Mouse (Mus musculus): Measurements from ENCODE around the gene Gm49387. TPM values are rescaled to one million over a fixed set of nuclear protein-coding genes. Genes with fewer than 3 reads are reported as not detected.

Gm49387 gene
- polyA plus RNA-seq, 1 experiment: not detected

- DNase-seq: no peak
- TF ChIP-seq POLR2A (IDR thresholded peaks at IDR 0.05; ENCODE audit: low read depth, low read length) (no peak), CTCF (conservative IDR thresholded peaks at IDR 0.05; ENCODE audit: insufficient read depth, insufficient read length, low read depth, low read length) (no peak)
- WGBS: 80% methylated on average over 7 of the region's 7 CpGs
- no peaks in the 10 kb centered on the region for H3K4me1 ChIP-seq (ENCODE audit: control insufficient read depth, insufficient read depth, low read length)
- no peak overlapping the region for H3K27ac ChIP-seq (ENCODE audit: insufficient read depth, low read depth, low read length)
- no peaks in the 10 kb centered on the region for H3K36me3 ChIP-seq (ENCODE audit: control insufficient read depth, insufficient read depth, low read length)
- no peak overlapping the region for H3K4me3 ChIP-seq (ENCODE audit: insufficient read depth, low read depth, low read length)
- H3K27me3 ChIP-seq (replicated peaks; ENCODE audit: control insufficient read depth, insufficient read depth, low read length): no peaks in the 10 kb centered on the region
These were observed 10.0 kb downstream of the Gm49387 start for GRCm38 (mm10) chr14:31630677-31631076.

- Histone ChIP-seq H3K4me1 (ENCODE audit: control insufficient read depth, insufficient read depth, low read length) (no peaks in the 10 kb centered on the region), H3K27ac (ENCODE audit: insufficient read depth, low read depth, low read length) (no peak overlapping the region), H3K4me3 (ENCODE audit: insufficient read depth, low read depth, low read length) (no peak overlapping the region), H3K27me3 (replicated peaks; ENCODE audit: control insufficient read depth, insufficient read depth, low read length) (no peaks in the 10 kb centered on the region), H3K36me3 (ENCODE audit: control insufficient read depth, insufficient read depth, low read length) (peaks cover 2% of the 10 kb centered on the region; the same call in 1 of the 2 replicates)
- no peak for TF ChIP-seq CTCF (conservative IDR thresholded peaks at IDR 0.05; ENCODE audit: insufficient read depth, insufficient read length, low read depth, low read length)
- TF ChIP-seq POLR2A (IDR thresholded peaks at IDR 0.05; ENCODE audit: low read depth, low read length): no peak
- DNase-seq: no peak
- WGBS: 90% methylated on average over 12 of the region's 12 CpGs
These were observed 17.9 kb downstream of the Gm49387 start for GRCm38 (mm10) chr14:31622748-31623147.

- peaks cover 2% of the 10 kb centered on the region; the same call in 1 of the 2 replicates for H3K36me3 ChIP-seq (ENCODE audit: control insufficient read depth, insufficient read depth, low read length)
- WGBS: 74% methylated on average over 9 of the region's 9 CpGs
- no peak for TF ChIP-seq CTCF (conservative IDR thresholded peaks at IDR 0.05; ENCODE audit: insufficient read depth, insufficient read length, low read depth, low read length)
- TF ChIP-seq POLR2A (IDR thresholded peaks at IDR 0.05; ENCODE audit: low read depth, low read length): no peak
- peak; percentile 24 for DNase-seq
- H3K4me1 ChIP-seq (ENCODE audit: control insufficient read depth, insufficient read depth, low read length): no peaks in the 10 kb centered on the region
- H3K27me3 ChIP-seq (replicated peaks; ENCODE audit: control insufficient read depth, insufficient read depth, low read length): no peaks in the 10 kb centered on the region
- no peak overlapping the region for H3K4me3 ChIP-seq (ENCODE audit: insufficient read depth, low read depth, low read length)
- H3K27ac ChIP-seq (ENCODE audit: insufficient read depth, low read depth, low read length): no peak overlapping the region
These were observed 20.0 kb downstream of the Gm49387 start for GRCm38 (mm10) chr14:31620591-31621223.

- H3K27ac ChIP-seq (ENCODE audit: insufficient read depth, low read depth, low read length): no peak overlapping the region
- DNase-seq: no peak
- TF ChIP-seq CTCF (conservative IDR thresholded peaks at IDR 0.05; ENCODE audit: insufficient read depth, insufficient read length, low read depth, low read length) (no peak), POLR2A (IDR thresholded peaks at IDR 0.05; ENCODE audit: low read depth, low read length) (no peak)
- no peaks in the 10 kb centered on the region for H3K27me3 ChIP-seq (replicated peaks; ENCODE audit: control insufficient read depth, insufficient read depth, low read length)
- H3K4me1 ChIP-seq (ENCODE audit: control insufficient read depth, insufficient read depth, low read length): no peaks in the 10 kb centered on the region
- H3K36me3 ChIP-seq (ENCODE audit: control insufficient read depth, insufficient read depth, low read length): no peaks in the 10 kb centered on the region; the same call in 1 of the 2 replicates
- no peak overlapping the region for H3K4me3 ChIP-seq (ENCODE audit: insufficient read depth, low read depth, low read length)
- 84% methylated on average over 3 of the region's 3 CpGs for WGBS
These were observed 22.7 kb downstream of the Gm49387 start for GRCm38 (mm10) chr14:31617997-31618396.

- no peak for TF ChIP-seq CTCF (conservative IDR thresholded peaks at IDR 0.05; ENCODE audit: insufficient read depth, insufficient read length, low read depth, low read length)
- TF ChIP-seq POLR2A (IDR thresholded peaks at IDR 0.05; ENCODE audit: low read depth, low read length): no peak
- Histone ChIP-seq H3K4me1 (ENCODE audit: control insufficient read depth, insufficient read depth, low read length) (no peaks in the 10 kb centered on the region), H3K27ac (ENCODE audit: insufficient read depth, low read depth, low read length) (no peak overlapping the region), H3K4me3 (ENCODE audit: insufficient read depth, low read depth, low read length) (no peak overlapping the region), H3K27me3 (replicated peaks; ENCODE audit: control insufficient read depth, insufficient read depth, low read length) (no peaks in the 10 kb centered on the region), H3K36me3 (ENCODE audit: control insufficient read depth, insufficient read depth, low read length) (peaks cover under 1% of the 10 kb centered on the region; the same call in 1 of the 2 replicates)
- 88% methylated on average over 9 of the region's 9 CpGs for WGBS
- DNase-seq: no peak
These were observed 23.5 kb downstream of the Gm49387 start for GRCm38 (mm10) chr14:31617204-31617603.

- Histone ChIP-seq H3K27me3 (replicated peaks; ENCODE audit: control insufficient read depth, insufficient read depth, low read length) (no peaks in the 10 kb centered on the region), H3K36me3 (ENCODE audit: control insufficient read depth, insufficient read depth, low read length) (peaks cover 1% of the 10 kb centered on the region), H3K4me3 (ENCODE audit: insufficient read depth, low read depth, low read length) (no peak overlapping the region), H3K4me1 (ENCODE audit: control insufficient read depth, insufficient read depth, low read length) (no peaks in the 10 kb centered on the region), H3K27ac (ENCODE audit: insufficient read depth, low read depth, low read length) (no peak overlapping the region)
- no peak for TF ChIP-seq POLR2A (IDR thresholded peaks at IDR 0.05; ENCODE audit: low read depth, low read length)
- no peak for TF ChIP-seq CTCF (conservative IDR thresholded peaks at IDR 0.05; ENCODE audit: insufficient read depth, insufficient read length, low read depth, low read length)
- no peak for DNase-seq
- 80% methylated on average over 5 of the region's 5 CpGs for WGBS
These were observed 27.0 kb downstream of the Gm49387 start for GRCm38 (mm10) chr14:31613671-31614070.

- 73% methylated on average over 4 of the region's 4 CpGs for WGBS
- H3K4me1 ChIP-seq (ENCODE audit: control insufficient read depth, insufficient read depth, low read length): no peaks in the 10 kb centered on the region
- H3K4me3 ChIP-seq (ENCODE audit: insufficient read depth, low read depth, low read length): no peak overlapping the region
- no peaks in the 10 kb centered on the region for H3K27me3 ChIP-seq (replicated peaks; ENCODE audit: control insufficient read depth, insufficient read depth, low read length)
- H3K27ac ChIP-seq (ENCODE audit: insufficient read depth, low read depth, low read length): no peak overlapping the region
- DNase-seq: no peak
- H3K36me3 ChIP-seq (ENCODE audit: control insufficient read depth, insufficient read depth, low read length): peaks cover 1% of the 10 kb centered on the region
- TF ChIP-seq POLR2A (IDR thresholded peaks at IDR 0.05; ENCODE audit: low read depth, low read length) (no peak), CTCF (conservative IDR thresholded peaks at IDR 0.05; ENCODE audit: insufficient read depth, insufficient read length, low read depth, low read length) (peak; percentile 44)
These were observed 28.7 kb downstream of the Gm49387 start for GRCm38 (mm10) chr14:31611986-31612385.
